26 mouse cellular contexts compared by ENCODE assay signal in the genomic region with DNA sequence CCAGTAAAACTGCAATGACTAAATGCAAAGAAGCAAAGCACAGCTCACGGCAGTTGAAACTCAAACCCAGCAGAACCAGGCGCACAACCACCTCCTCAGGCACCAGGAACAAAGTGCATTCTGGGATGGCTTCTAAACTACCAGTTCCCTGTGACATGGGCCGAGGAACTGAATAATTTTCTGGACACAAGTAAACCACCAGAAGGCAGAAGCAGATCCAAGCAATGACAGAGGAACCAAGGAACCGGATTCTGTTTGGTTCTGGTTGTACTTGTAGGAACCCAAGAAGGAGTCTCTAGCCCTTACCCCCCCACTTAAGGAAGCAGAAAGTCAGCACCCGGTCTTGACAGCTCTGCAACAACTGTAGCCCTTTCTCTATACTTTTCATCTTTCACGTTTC. TPM values are rescaled to one million over a fixed set of nuclear protein-coding genes. Genes with fewer than 3 reads are reported as not detected.
DNase-seq lines count a peak whose midpoint lies in the region; ATAC-seq and TF ChIP-seq lines count a peak whose summit lies in the region.
"Had no signal": no experiment of that assay in that cellular context is flagged by ENCODE, and none has a peak within 500 bp of the region (broad histone marks: within the 10 kb centered on the region; RNA-seq: fewer than 3 reads in every experiment).

No protein-coding gene starts in this region.

- H3K4me2 ChIP-seq in hindbrain, postnatal 0 days (ENCODE audit: low read depth, low read length) = no peak overlapping the region
- H3K4me2 ChIP-seq: embryonic facial prominence, embryonic 15.5 days; heart, embryonic 15.5 days; hindbrain, embryonic 13.5 days; intestine, embryonic 15.5 days had no signal

- no peak overlapping the region for H3K9ac ChIP-seq in hindbrain, postnatal 0 days (replicated peaks; ENCODE audit: low read length)
- H3K9ac ChIP-seq: embryonic facial prominence, embryonic 15.5 days; heart, embryonic 15.5 days; hindbrain, embryonic 13.5 days; intestine, embryonic 15.5 days had no signal

- DNase-seq in kidney, adult 2 months = peak; percentile 9
- no peak for DNase-seq in kidney, adult 8-10 months
- DNase-seq in retina, embryonic 14.5 days (ENCODE audit: low spot score) = peak; percentile 27
- no peak for DNase-seq in retina, postnatal 1 day
- DNase-seq in adipocyte (ENCODE audit: low spot score) = peak; percentile 65
- no peak for DNase-seq in hindbrain, postnatal 0 days (ENCODE audit: low spot score)
- DNase-seq in right cerebral cortex, postnatal 14 days = no peak
- DNase-seq: adrenal gland, adult 2 months; adrenal gland, postnatal 25 days; B cell, adult 2 months; cerebellum, adult 11 months; cerebellum, adult 8-10 months; cerebellum, postnatal 14 days; embryo, embryonic 11 days; heart, postnatal 14 days had no signal

- ATAC-seq in hindbrain, postnatal 0 days = no peak
- ATAC-seq: activated CD4-positive, CD25-positive, alpha-beta regulatory T cell, adult 4 months; CD4-positive, CD25-positive, alpha-beta regulatory T cell, adult 4 months; forebrain, embryonic 14.5 days; intestine, embryonic 15.5 days; Patski had no signal

- no peak overlapping the region for H3K4me3 ChIP-seq in kidney, adult 2 months (ENCODE audit: insufficient read depth, low read depth, low read length)
- no peak overlapping the region for H3K4me3 ChIP-seq in hindbrain, postnatal 0 days (ENCODE audit: low read length)
- H3K4me3 ChIP-seq: embryonic facial prominence, embryonic 15.5 days; erythroblast, embryonic 14.5 days; forebrain, embryonic 10.5 days; heart, embryonic 15.5 days; hindbrain, embryonic 13.5 days; intestine, embryonic 15.5 days had no signal

- no peaks in the 10 kb centered on the region for H3K9me3 ChIP-seq in hindbrain, postnatal 0 days (ENCODE audit: low read length)
- H3K9me3 ChIP-seq: embryonic facial prominence, embryonic 15.5 days; forebrain, embryonic 10.5 days; G1E; heart, embryonic 15.5 days; hindbrain, embryonic 13.5 days; intestine, embryonic 15.5 days had no signal

- no peak overlapping the region for H3K27ac ChIP-seq in kidney, adult 2 months (ENCODE audit: insufficient read depth, low read depth, low read length)
- no peak overlapping the region for H3K27ac ChIP-seq in hindbrain, postnatal 0 days
- H3K27ac ChIP-seq: embryonic facial prominence, embryonic 15.5 days; forebrain, embryonic 10.5 days; heart, embryonic 15.5 days; hindbrain, embryonic 13.5 days; intestine, embryonic 15.5 days had no signal

- TF ChIP-seq POLR2A in kidney, adult 2 months (IDR thresholded peaks at IDR 0.05; ENCODE audit: low read depth, low read length) = no peak

- WGBS in kidney, adult 2 months = 81% methylated on average over 6 of the region's 6 CpGs
- WGBS in hindbrain, postnatal 0 days = 94% methylated on average over 6 of the region's 6 CpGs

- no peaks in the 10 kb centered on the region for H3K27me3 ChIP-seq in kidney, adult 2 months (replicated peaks; ENCODE audit: control insufficient read depth, insufficient read depth, low read length)
- no peaks in the 10 kb centered on the region for H3K27me3 ChIP-seq in hindbrain, postnatal 0 days (ENCODE audit: insufficient read depth, low read length)
- H3K27me3 ChIP-seq: embryonic facial prominence, embryonic 15.5 days; heart, embryonic 15.5 days; hindbrain, embryonic 13.5 days; intestine, embryonic 15.5 days; Patski had no signal

- peaks cover 3% of the 10 kb centered on the region; the same call in 1 of the 2 replicates for H3K4me1 ChIP-seq in kidney, adult 2 months (ENCODE audit: control insufficient read depth, insufficient read depth, low read length)
- H3K4me1 ChIP-seq in hindbrain, postnatal 0 days (ENCODE audit: insufficient read depth, low read length) = peaks cover 9% of the 10 kb centered on the region

- no peak for TF ChIP-seq CTCF in kidney, adult 2 months (conservative IDR thresholded peaks at IDR 0.05; ENCODE audit: insufficient read depth, insufficient read length, low read depth, low read length)
- TF ChIP-seq CTCF in hindbrain, postnatal 0 days (IDR thresholded peaks at IDR 0.05; ENCODE audit: low read depth) = no peak

- no peaks in the 10 kb centered on the region; the same call in 1 of the 2 replicates for H3K36me3 ChIP-seq in kidney, adult 2 months (ENCODE audit: control insufficient read depth, insufficient read depth, low read length)
- peaks cover 19% of the 10 kb centered on the region for H3K36me3 ChIP-seq in hindbrain, postnatal 0 days (ENCODE audit: insufficient read depth, low read length)

RNA-seq across cellular contexts. Expression of gene Tars, which starts 3.0 kb away (rescaled TPM):
- polyA plus RNA-seq in kidney, adult 2 months (2012; rRNA removed) = 10.6 and 12.9 TPM in 2 replicates
- total RNA-seq in hindbrain, postnatal 0 days (2014; rRNA removed) = 23.8 and 29.2 TPM in 2 replicates
- polyA plus RNA-seq in hindbrain, postnatal 0 days (2015; fragmentation: Nextera tagmentation; extraction: Ambion mirVana) = 33.1 and 34.7 TPM in 2 replicates

Comparison
In these comparisons a context has a peak if more than half of its experiments do, and no peak if none do; other contexts are left out.
1. DNase-seq: peak in kidney, adult 2 months (single experiment), retina, embryonic 14.5 days (single experiment) and adipocyte (single experiment); none in kidney, adult 8-10 months (0 of 2), retina, postnatal 1 day (single experiment), hindbrain, postnatal 0 days (single experiment) and right cerebral cortex, postnatal 14 days (single experiment).